ENCODE assay signal across 23 mouse cellular contexts in genomic region chr11:68340366-68340765, GRCm38 (mm10).
DNase-seq lines count a peak whose midpoint lies in the region; ATAC-seq and TF ChIP-seq lines count a peak whose summit lies in the region.
"Had no signal": no experiment of that assay in that cellular context is flagged by ENCODE, and none has a peak within 500 bp of the region (broad histone marks: within the 10 kb centered on the region; RNA-seq: fewer than 3 reads in every experiment).

No protein-coding gene starts in this region.

- WGBS in lung, adult 2 months = 69% methylated on average over 3 of the region's 3 CpGs

- H3K4me1 ChIP-seq in lung, adult 2 months (ENCODE audit: control insufficient read depth, insufficient read depth, low read length) = peaks cover 35% of the 10 kb centered on the region

- DNase-seq in heart, adult 11 months = peak; percentile 93
- no peak for DNase-seq in heart, adult 9 months (ENCODE audit: low spot score in 2 of 2)
- DNase-seq in lung, postnatal 10 days = peak; percentile 62
- DNase-seq in lung, adult 2 months = no peak
- DNase-seq in 3T3-L1 (ENCODE audit: low read depth, low spot score) = peak; percentile 15
- peak; percentile 69 for DNase-seq in lung, postnatal 36 days
- DNase-seq in cerebellum, adult 11 months = no peak
- DNase-seq: adrenal gland, adult 2 months; adrenal gland, postnatal 10 days; adrenal gland, postnatal 25 days; B cell, adult 2 months; cerebellum, adult 11-12 months; cerebellum, adult 2 months; cerebellum, adult 9-10 months; cerebellum, postnatal 25 days; forebrain, postnatal 0 days had no signal

- no peak for ATAC-seq in activated CD4-positive, CD25-positive, alpha-beta regulatory T cell, adult 4 months
- ATAC-seq: CD4-positive, CD25-positive, alpha-beta regulatory T cell, adult 4 months; forebrain, embryonic 13.5 days; Patski had no signal

- H3K4me3 ChIP-seq in lung, adult 2 months (replicated peaks; ENCODE audit: extremely low read depth, low read depth, low read length) = no peak overlapping the region
- H3K4me3 ChIP-seq: embryonic facial prominence, embryonic 10.5 days; embryonic facial prominence, embryonic 12.5 days; forebrain, embryonic 13.5 days; forebrain, embryonic 15.5 days had no signal

- no peak for TF ChIP-seq CTCF in lung, adult 2 months (IDR thresholded peaks at IDR 0.05; ENCODE audit: insufficient read depth, low read length)

- no peak for TF ChIP-seq POLR2A in lung, adult 2 months (IDR thresholded peaks at IDR 0.05; ENCODE audit: borderline replicate concordance, extremely low read depth, low read depth, low read length)

Comparison
In these comparisons a context has a peak if more than half of its experiments do, and no peak if none do; other contexts are left out.
1. DNase-seq: peak in heart, adult 11 months (single experiment), lung, postnatal 10 days (single experiment), 3T3-L1 (single experiment) and lung, postnatal 36 days (single experiment); none in heart, adult 9 months (0 of 2), lung, adult 2 months (single experiment) and cerebellum, adult 11 months (single experiment).